Mouse (Mus musculus) limb, embryonic 13.5 days (tissue): ENCODE data around the gene Ktn1. TPM values are rescaled to one million over a fixed set of nuclear protein-coding genes. Genes with fewer than 3 reads are reported as not detected.

ENCODE experiments used
- ATAC-seq: fragments of 200-750 bp; cut with Nextera tagmentation; 2 replicates; pipeline ENCODE4 v1.8.0; 2017; ENCODE audit warnings: low read depth, moderate number of reproducible peaks, moderate TSS enrichment; ENCODE audit not compliant: low FRiP score
- H3K27ac ChIP-seq: fragments of 300-500 bp; sonication (generic); 2 replicates; pipeline ENCODE4 v1.5.1; 2015; ENCODE audit warnings: inconsistent platforms, mild to moderate bottlenecking, moderate library complexity
- H3K27me3 ChIP-seq: fragments of 300-500 bp; sonication (generic); 2 replicates; pipeline ENCODE4 v1.6.1; 2015; ENCODE audit warnings: mild to moderate bottlenecking, inconsistent platforms
- H3K36me3 ChIP-seq: fragments of 300-500 bp; sonication (generic); 2 replicates; pipeline ENCODE4 v1.6.1; 2015; ENCODE audit warnings: inconsistent platforms, mild to moderate bottlenecking, moderate library complexity
- H3K4me1 ChIP-seq: fragments of 300-500 bp; sonication (generic); 2 replicates; pipeline ENCODE4 v1.6.1; 2015; ENCODE audit warnings: inconsistent platforms
- H3K4me2 ChIP-seq: fragments of 300-500 bp; sonication (generic); replicated peaks from 2 replicates; pipeline ENCODE4 v1.6.1; 2015; ENCODE audit warnings: inconsistent platforms, mild to moderate bottlenecking, moderate library complexity
- H3K4me3 ChIP-seq: fragments of 300-500 bp; sonication (generic); 2 replicates; pipeline ENCODE4 v1.5.1; 2015; ENCODE audit warnings: moderate library complexity, mild to moderate bottlenecking, inconsistent platforms
- H3K9ac ChIP-seq: fragments of 300-500 bp; sonication (generic); 2 replicates; pipeline ENCODE4 v1.6.1; 2015; ENCODE audit warnings: mild to moderate bottlenecking, inconsistent platforms
- H3K9me3 ChIP-seq: fragments of 300-500 bp; sonication (generic); 2 replicates; pipeline ENCODE4 v1.6.1; 2016; ENCODE audit warnings: inconsistent platforms
- WGBS: fragments of 180-500 bp; shearing (Covaris S2); methylation state at CpG from one replicate; pipeline ENCODE4 v1.1.7; 2015; 5-methylcytosine and 5-hydroxymethylcytosine counted together
- polyA plus RNA-seq: library from polyadenylated mRNA; unstranded; fragments of >200 nt; fragmentation: Nextera tagmentation; extraction: Ambion mirVana; gene quantifications from 2 replicates; pipeline ENCODE4 v1.2.1, GENCODE M21; 2015

The Ktn1 gene
- polyA plus RNA-seq, 1 experiment from 2014 or later = 58.7 TPM

GRCm38 (mm10) chr14:47771496-47771895, 123.2 kb downstream of the Ktn1 start:
- Histone ChIP-seq H3K27ac (no peak overlapping the region), H3K36me3 (no peaks in the 10 kb centered on the region), H3K4me1 (0 out of 2 replicates have a peak, but pooled peaks cover 4% of the 10 kb centered on the region), H3K4me2 (no peak overlapping the region), H3K4me3 (no peak overlapping the region), H3K27me3 (no peaks in the 10 kb centered on the region), H3K9me3 (0 out of 2 replicates have a peak, but pooled peaks cover 7% of the 10 kb centered on the region), H3K9ac (no peak overlapping the region)
- no peak for ATAC-seq
- WGBS = 75% methylated on average over 4 of the region's 4 CpGs

- ATAC-seq = no peak
- Histone ChIP-seq H3K36me3 (no peaks in the 10 kb centered on the region), H3K27me3 (no peaks in the 10 kb centered on the region), H3K9ac (no peak overlapping the region), H3K9me3 (0 out of 2 replicates have a peak, but pooled peaks cover 7% of the 10 kb centered on the region), H3K27ac (no peak overlapping the region), H3K4me1 (0 out of 2 replicates have a peak, but pooled peaks cover 3% of the 10 kb centered on the region), H3K4me3 (no peak overlapping the region), H3K4me2 (no peak overlapping the region)
- 93% methylated on average over 3 of the region's 3 CpGs for WGBS
These were observed 127.3 kb downstream of the Ktn1 start for GRCm38 (mm10) chr14:47775543-47775942.

- H3K27ac ChIP-seq = no peak overlapping the region
- no peaks in the 10 kb centered on the region for H3K27me3 ChIP-seq
- no peak overlapping the region for H3K4me3 ChIP-seq
- H3K4me2 ChIP-seq = no peak overlapping the region
- H3K36me3 ChIP-seq = no peaks in the 10 kb centered on the region
- 78% methylated on average over 6 of the region's 6 CpGs for WGBS
- no peak for ATAC-seq
- no peak overlapping the region for H3K9ac ChIP-seq
- 0 out of 2 replicates have a peak, but pooled peaks cover 7% of the 10 kb centered on the region for H3K9me3 ChIP-seq
- H3K4me1 ChIP-seq = no peaks in the 10 kb centered on the region
These were observed 128.2 kb downstream of the Ktn1 start for GRCm38 (mm10) chr14:47776260-47777035.

GRCm38 (mm10) chr14:47786112-47786511, 137.9 kb downstream of the Ktn1 start:
- ATAC-seq = no peak
- Histone ChIP-seq H3K4me3 (no peak overlapping the region), H3K4me2 (no peak overlapping the region), H3K27me3 (no peaks in the 10 kb centered on the region), H3K36me3 (no peaks in the 10 kb centered on the region), H3K9ac (no peak overlapping the region), H3K4me1 (peaks cover 7% of the 10 kb centered on the region; the same call in 1 of the 2 replicates), H3K9me3 (0 out of 2 replicates have a peak, but pooled peaks cover 5% of the 10 kb centered on the region), H3K27ac (no peak overlapping the region)
- WGBS = 24% methylated on average over 4 of the region's 4 CpGs

Other genes starting within 250 kb of the Ktn1 start
- 47.2 and 48.4 TPM in 2 replicates for gene Dlgap5, start 230.0 kb upstream of the Ktn1 start, polyA plus RNA-seq
- gene Fbxo34, start 198.0 kb upstream of the Ktn1 start, polyA plus RNA-seq = 25.3 and 26.6 TPM in 2 replicates
- gene Atg14, start 77.8 kb upstream of the Ktn1 start, polyA plus RNA-seq = 17.6 and 19.4 TPM in 2 replicates